Mouse (Mus musculus): ENCODE data around the gene BC048679. TPM values are rescaled to one million over a fixed set of nuclear protein-coding genes. Genes with fewer than 3 reads are reported as not detected.
A peak's percentile ranks its signal among the peaks of the same experiment; 100 is the strongest.
"Not testable (repeated sequence)": the region's sequence is repeated elsewhere in the genome, so short reads cannot be mapped to it uniquely, and the experiment has no call there.

Gene BC048679
- polyA plus RNA-seq, 1 experiment from 2014 or later: 0.39 TPM

GRCm38 (mm10) chr7:81514906-81515590, 17.0 kb upstream of the BC048679 start:
- H3K9me3 ChIP-seq: no peaks in the 10 kb centered on the region
- WGBS: 54% methylated on average over 13 of the region's 13 CpGs
- H3K27me3 ChIP-seq (ENCODE audit: insufficient read depth, poor library complexity, severe bottlenecking): no peaks in the 10 kb centered on the region; the same call in 1 of the 2 replicates
- H3K4me1 ChIP-seq (replicated peaks): 0 out of 2 replicates have a peak, but pooled peaks cover 3% of the 10 kb centered on the region
- DNase-seq (ENCODE audit: low spot score): no peak
- no peak overlapping the region for H3K27ac ChIP-seq
- no peaks in the 10 kb centered on the region for H3K36me3 ChIP-seq
- no peak overlapping the region for H3K4me3 ChIP-seq

DNA sequence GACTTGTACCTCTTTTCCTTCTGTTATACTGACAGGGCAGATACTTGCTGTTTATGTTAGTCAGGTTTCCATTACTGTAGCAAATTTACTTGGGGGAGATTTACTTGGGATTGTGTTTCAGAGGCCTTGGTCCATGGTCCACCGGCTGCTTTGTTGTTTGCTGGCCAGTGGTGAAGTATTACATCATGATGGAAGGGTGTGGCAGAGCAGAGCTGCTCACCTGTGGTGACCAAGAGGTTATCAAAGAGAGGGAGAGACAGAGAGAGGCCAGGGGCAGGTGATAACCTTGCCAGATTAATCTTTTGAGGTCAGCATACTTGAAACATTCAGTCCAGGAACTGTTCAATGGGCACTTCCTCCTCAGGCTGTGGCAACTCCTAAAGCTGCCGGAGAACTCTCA, 3.0 kb upstream of the BC048679 start:
- Histone ChIP-seq H3K27ac (no peak overlapping the region), H3K4me1 (replicated peaks) (peaks cover 20% of the 10 kb centered on the region), H3K27me3 (ENCODE audit: insufficient read depth, poor library complexity, severe bottlenecking) (peaks cover 20% of the 10 kb centered on the region), H3K4me3 (no peak overlapping the region), H3K36me3 (no peaks in the 10 kb centered on the region), H3K9me3 (no peaks in the 10 kb centered on the region)
- DNase-seq (ENCODE audit: low spot score): no peak
- 80% methylated on average over 2 of the region's 2 CpGs for WGBS

DNA sequence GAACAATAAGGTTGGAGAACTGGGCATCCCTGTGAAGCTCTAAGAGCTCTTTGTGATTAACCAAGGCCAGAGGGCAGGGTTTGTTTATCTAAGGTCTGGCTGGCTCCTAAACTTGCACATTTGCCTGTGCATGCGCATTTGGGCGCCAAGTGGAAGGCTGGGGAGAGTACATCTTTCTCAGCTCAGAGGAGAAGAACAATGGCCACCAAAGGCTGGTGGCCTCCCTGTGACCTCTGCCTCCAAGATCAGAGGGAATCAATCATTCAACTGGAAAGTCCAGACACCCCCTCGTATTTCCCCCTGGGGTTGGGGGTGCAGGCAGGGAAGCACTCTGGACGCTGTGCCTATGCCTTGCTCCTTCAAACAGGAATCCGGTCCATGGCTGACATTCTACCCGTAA, 910 bp downstream of the BC048679 start:
- DNase-seq (ENCODE audit: low spot score): peak; percentile 58
- H3K4me1 ChIP-seq (replicated peaks): peaks cover 39% of the 10 kb centered on the region
- H3K36me3 ChIP-seq: no peaks in the 10 kb centered on the region
- peaks cover 54% of the 10 kb centered on the region for H3K27me3 ChIP-seq (ENCODE audit: insufficient read depth, poor library complexity, severe bottlenecking)
- 15% methylated on average over 6 of the region's 6 CpGs for WGBS
- peak overlapping the region; percentile 17 for H3K27ac ChIP-seq
- H3K4me3 ChIP-seq: peak overlapping the region; percentile 2; the same call in 1 of the 2 replicates
- H3K9me3 ChIP-seq: no peaks in the 10 kb centered on the region

DNA sequence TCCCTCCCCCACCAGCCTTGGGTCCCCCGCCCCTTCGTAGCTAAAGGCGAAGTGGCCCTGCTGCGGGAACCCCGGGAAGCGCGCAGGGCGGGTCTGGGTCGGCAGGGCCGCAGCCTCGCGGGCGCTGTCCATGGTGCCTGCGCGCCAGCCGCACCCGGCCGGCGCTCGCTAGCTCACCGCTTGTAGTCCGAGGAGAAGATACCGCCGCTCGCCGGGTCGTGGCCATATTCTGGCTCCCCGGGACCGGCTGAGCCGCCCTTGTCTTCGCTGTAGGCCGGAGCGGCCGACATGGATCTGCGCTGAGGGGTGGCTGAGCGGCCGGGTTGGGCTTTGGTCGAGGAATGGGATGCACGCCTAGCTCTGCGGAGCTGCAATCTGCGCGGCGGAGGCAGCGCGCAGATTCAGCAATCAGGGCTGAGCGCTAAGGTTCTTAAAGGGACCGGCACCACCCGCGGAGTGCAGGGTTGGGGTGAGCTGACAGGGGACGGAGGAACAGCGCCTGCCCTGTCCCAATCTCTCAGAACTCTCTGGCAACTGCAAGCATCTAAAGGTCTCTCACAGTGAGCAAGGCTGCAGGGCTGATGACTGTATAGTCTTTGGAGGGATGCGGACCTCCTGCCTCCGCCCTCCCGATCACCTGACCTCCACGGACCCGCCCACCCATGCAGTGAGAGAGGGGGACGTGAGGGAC, 4.6 kb downstream of the BC048679 start, which contains the start of gene Ap3b2:
TSS of gene Ap3b2 (minus strand) at position 595 of the 691 bp plus-strand sequence.
- Histone ChIP-seq H3K4me3 (peak within 1 kb of the TSS; percentile 73), H3K27me3 (ENCODE audit: insufficient read depth, poor library complexity, severe bottlenecking) (peaks cover 67% of the 10 kb centered on the region), H3K27ac (peak within 1 kb of the TSS; percentile 87), H3K36me3 (no peaks in the 10 kb centered on the region), H3K9me3 (no peaks in the 10 kb centered on the region), H3K4me1 (replicated peaks) (peaks cover 53% of the 10 kb centered on the region)
- under 1% methylated on average over 57 of the region's 57 CpGs for WGBS
- DNase-seq (ENCODE audit: low spot score): peak; percentile 82

DNA sequence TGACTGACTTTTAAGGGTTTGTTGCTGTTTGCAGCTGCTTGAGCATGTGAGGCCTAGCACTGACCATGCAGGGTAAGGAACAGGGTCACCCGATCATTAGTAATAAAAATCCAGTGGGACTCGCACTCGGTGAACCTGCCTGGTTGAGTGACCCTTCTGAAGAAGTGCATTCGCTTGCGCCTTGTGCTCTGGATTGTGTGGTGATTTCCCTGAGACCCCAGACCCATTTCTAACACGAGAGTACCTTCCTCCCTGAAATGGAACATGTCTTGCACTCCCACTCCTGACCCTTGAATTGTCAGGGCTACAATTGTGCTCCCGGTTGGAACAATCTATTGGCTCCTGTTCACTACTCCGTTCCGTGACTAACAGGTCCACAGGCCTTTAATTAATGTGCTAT, 5.5 kb downstream of the BC048679 start:
- Histone ChIP-seq H3K4me3 (peak overlapping the region; percentile 73), H3K36me3 (no peaks in the 10 kb centered on the region), H3K27me3 (ENCODE audit: insufficient read depth, poor library complexity, severe bottlenecking) (peaks cover 58% of the 10 kb centered on the region), H3K9me3 (no peaks in the 10 kb centered on the region), H3K27ac (peak overlapping the region; percentile 87), H3K4me1 (replicated peaks) (peaks cover 50% of the 10 kb centered on the region)
- no peak for DNase-seq (ENCODE audit: low spot score)
- 39% methylated on average over 9 of the region's 9 CpGs for WGBS

- DNase-seq (ENCODE audit: low spot score): peak; percentile 27
Measured at GRCm38 (mm10) chr7:81489649-81490048, 8.4 kb downstream of the BC048679 start.

GRCm38 (mm10) chr7:81480800-81481199, 17.3 kb downstream of the BC048679 start:
- H3K36me3 ChIP-seq: peaks cover 9% of the 10 kb centered on the region
- peak overlapping the region; percentile 50; the same call in 1 of the 2 replicates for H3K27ac ChIP-seq
- peaks cover 35% of the 10 kb centered on the region for H3K27me3 ChIP-seq (ENCODE audit: insufficient read depth, poor library complexity, severe bottlenecking)
- WGBS: under 1% methylated on average over 8 of the region's 8 CpGs
- peaks cover 20% of the 10 kb centered on the region for H3K4me1 ChIP-seq (replicated peaks)
- no peak overlapping the region for H3K4me3 ChIP-seq
- H3K9me3 ChIP-seq: no peaks in the 10 kb centered on the region
- no peak for DNase-seq (ENCODE audit: low spot score)

More at GRCm38 (mm10) chr7:81489649-81490048, 8.4 kb downstream of the BC048679 start:
- peak overlapping the region; percentile 1; the same call in 1 of the 2 replicates for H3K27ac ChIP-seq
- H3K27me3 ChIP-seq (ENCODE audit: insufficient read depth, poor library complexity, severe bottlenecking): peaks cover 37% of the 10 kb centered on the region
- WGBS: 10% methylated on average over 9 of the region's 9 CpGs
- peaks cover 2% of the 10 kb centered on the region; the same call in 1 of the 2 replicates for H3K36me3 ChIP-seq
- H3K4me1 ChIP-seq (replicated peaks): peaks cover 37% of the 10 kb centered on the region
- H3K9me3 ChIP-seq: no peaks in the 10 kb centered on the region
- H3K4me3 ChIP-seq: peak overlapping the region; percentile 0; the same call in 1 of the 2 replicates

DNA sequence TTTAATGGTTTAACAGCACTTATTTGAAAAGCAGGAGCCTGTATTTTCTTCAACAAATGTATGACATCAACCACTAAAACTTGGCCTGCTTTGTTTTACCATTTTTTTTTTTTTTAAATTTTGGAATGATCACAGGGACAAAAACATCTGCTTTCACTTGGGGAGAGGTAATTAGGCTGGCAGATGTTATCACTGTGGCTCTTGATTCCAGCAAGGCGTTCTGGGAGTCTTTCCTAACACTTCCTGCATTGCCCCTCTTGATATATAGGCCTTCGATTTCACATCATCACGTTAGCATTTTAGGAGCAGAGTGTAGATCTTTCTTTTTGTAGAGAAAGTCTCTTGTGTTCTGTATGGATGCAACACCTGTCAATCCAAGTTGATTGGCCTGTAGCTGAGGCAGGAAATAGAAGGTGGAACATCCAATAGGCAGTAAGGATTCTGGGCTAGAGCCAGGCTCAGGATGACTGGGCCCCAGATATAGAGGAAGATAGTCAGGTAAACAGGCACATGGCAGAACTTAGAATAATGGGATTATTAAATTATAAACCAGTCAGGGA, 18.5 kb downstream of the BC048679 start:
- Histone ChIP-seq H3K4me1 (replicated peaks) (peaks cover 20% of the 10 kb centered on the region), H3K4me3 (no peak overlapping the region), H3K9me3 (no peaks in the 10 kb centered on the region), H3K27ac (no peak overlapping the region), H3K36me3 (peaks cover 6% of the 10 kb centered on the region), H3K27me3 (ENCODE audit: insufficient read depth, poor library complexity, severe bottlenecking) (peaks cover 42% of the 10 kb centered on the region)
- DNase-seq (ENCODE audit: low spot score): no peak
- WGBS: 70% methylated on average over 3 of the region's 3 CpGs

DNA sequence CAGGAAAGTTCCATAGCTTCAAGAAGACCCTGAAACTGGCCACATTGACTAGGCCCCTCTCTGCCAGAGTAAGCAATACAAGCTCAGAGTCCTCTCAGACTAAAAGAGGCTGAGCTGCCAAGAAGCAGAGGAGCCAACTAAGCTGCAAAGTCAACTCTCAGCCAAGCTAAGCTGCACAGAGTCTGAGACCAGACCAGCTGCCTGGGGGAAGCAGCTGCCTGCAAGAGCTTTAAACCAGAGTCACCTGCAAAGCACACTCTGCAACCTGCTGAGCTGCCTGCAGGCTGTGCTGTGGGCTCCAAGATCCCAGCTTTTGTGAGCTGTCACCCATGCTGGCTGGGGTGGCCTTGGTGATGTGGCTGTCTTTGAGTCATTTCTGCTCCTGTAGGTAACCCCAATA, 19.8 kb downstream of the BC048679 start:
- peaks cover 42% of the 10 kb centered on the region for H3K27me3 ChIP-seq (ENCODE audit: insufficient read depth, poor library complexity, severe bottlenecking)
- H3K4me1 ChIP-seq (replicated peaks): peaks cover 20% of the 10 kb centered on the region
- not testable (repeated sequence) for H3K4me3 ChIP-seq; H3K27ac ChIP-seq; H3K9me3 ChIP-seq; H3K36me3 ChIP-seq; DNase-seq (ENCODE audit: low spot score)

DNA sequence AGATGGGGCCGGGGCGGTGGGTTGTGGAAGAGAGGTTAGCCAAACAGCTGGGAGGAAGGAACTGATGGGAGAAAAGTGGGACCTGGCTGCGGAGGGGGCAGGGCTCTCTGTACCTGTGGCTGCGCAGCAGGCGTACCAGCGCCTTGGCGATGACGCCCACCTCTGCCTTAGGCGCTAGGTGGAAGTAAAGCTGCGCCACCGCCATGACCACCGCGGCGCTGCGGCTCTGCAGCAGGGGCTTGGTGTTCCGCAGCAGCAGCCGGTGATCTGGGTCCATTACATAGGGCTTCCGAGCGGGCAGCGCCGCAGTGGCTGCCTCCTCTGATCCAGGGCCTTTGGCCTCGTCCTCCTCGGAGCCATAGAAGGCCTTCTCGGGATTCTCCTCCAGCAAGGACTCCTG, 21.2 kb downstream of the BC048679 start:
- Histone ChIP-seq H3K27me3 (ENCODE audit: insufficient read depth, poor library complexity, severe bottlenecking) (peaks cover 46% of the 10 kb centered on the region), H3K27ac (no peak overlapping the region), H3K4me1 (replicated peaks) (peaks cover 20% of the 10 kb centered on the region), H3K4me3 (peak overlapping the region; percentile 29; the same call in 1 of the 2 replicates), H3K36me3 (0 out of 2 replicates have a peak, but pooled peaks cover 4% of the 10 kb centered on the region), H3K9me3 (no peaks in the 10 kb centered on the region)
- WGBS: 5% methylated on average over 24 of the region's 24 CpGs
- peak; percentile 20 for DNase-seq (ENCODE audit: low spot score)

DNA sequence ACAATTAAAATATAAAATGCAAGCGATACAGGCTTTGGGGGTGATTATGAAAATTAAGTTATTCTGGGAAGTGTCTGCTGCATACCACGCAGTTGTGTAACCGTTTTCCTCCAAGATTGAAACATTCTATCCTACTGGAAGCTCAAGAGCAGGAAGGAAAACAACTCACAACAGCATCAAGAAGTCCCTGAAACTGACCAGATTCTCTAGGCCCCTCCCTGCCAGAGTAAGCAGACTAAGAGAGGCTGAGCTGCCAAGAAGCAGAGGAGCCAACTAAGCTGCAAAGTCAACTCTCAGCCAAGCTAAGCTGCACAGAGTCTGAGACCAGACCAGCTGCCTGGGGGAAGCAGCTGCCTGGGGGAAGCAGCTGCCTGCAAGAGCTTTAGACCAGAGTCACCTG, 22.9 kb downstream of the BC048679 start:
- H3K4me1 ChIP-seq (replicated peaks): peaks cover 8% of the 10 kb centered on the region
- no peak overlapping the region for H3K4me3 ChIP-seq
- peaks cover 46% of the 10 kb centered on the region for H3K27me3 ChIP-seq (ENCODE audit: insufficient read depth, poor library complexity, severe bottlenecking)
- H3K27ac ChIP-seq: no peak overlapping the region
- H3K9me3 ChIP-seq: no peaks in the 10 kb centered on the region
- 0 out of 2 replicates have a peak, but pooled peaks cover 4% of the 10 kb centered on the region for H3K36me3 ChIP-seq
- 80% methylated on average over 3 of the region's 3 CpGs for WGBS
- DNase-seq (ENCODE audit: low spot score): no peak

GRCm38 (mm10) chr7:81464906-81465450, 33.1 kb downstream of the BC048679 start:
- Histone ChIP-seq H3K27me3 (ENCODE audit: insufficient read depth, poor library complexity, severe bottlenecking) (peaks cover 32% of the 10 kb centered on the region), H3K36me3 (peaks cover 14% of the 10 kb centered on the region; the same call in 1 of the 2 replicates), H3K4me1 (replicated peaks) (no peaks in the 10 kb centered on the region), H3K9me3 (no peaks in the 10 kb centered on the region), H3K4me3 (no peak overlapping the region), H3K27ac (no peak overlapping the region)
- DNase-seq (ENCODE audit: low spot score): no peak
- 78% methylated on average over 9 of the region's 9 CpGs for WGBS

Data from hindbrain, embryonic 10.5 days (tissue).